Mouse (Mus musculus): ENCODE measurements around the gene Dhx35.

The Dhx35 gene

GRCm38 (mm10) chr2:158794494-158795004 is at the start of gene Dhx35:
Gene Dhx35 (plus strand): TSS chr2:158794807.
- DNase-seq, result peak; percentile 83 to 90

GRCm38 (mm10) chr2:158745049-158745482 is 49.5 kb upstream of the Dhx35 start:
- no peak for DNase-seq

- no peak for DNase-seq
These were observed 48.4 kb upstream of the Dhx35 start for GRCm38 (mm10) chr2:158746164-158746563.

- DNase-seq, result no peak
These were observed 45.2 kb upstream of the Dhx35 start for GRCm38 (mm10) chr2:158749366-158749765.

GRCm38 (mm10) chr2:158760231-158760630 is 34.4 kb upstream of the Dhx35 start:
- DNase-seq, result no peak

- DNase-seq, result no peak
These were observed 32.3 kb upstream of the Dhx35 start for GRCm38 (mm10) chr2:158762339-158762738.

- DNase-seq, result peak; percentile 92 to 96
These were observed 26.8 kb upstream of the Dhx35 start, which contains the start of gene Fam83d for GRCm38 (mm10) chr2:158767742-158768339. Gene Fam83d (plus strand): TSS chr2:158768093.

- peak; percentile 50 to 51 for DNase-seq
These were observed 26.3 kb upstream of the Dhx35 start for GRCm38 (mm10) chr2:158768350-158768749.

- DNase-seq, result no peak
These were observed 25.8 kb upstream of the Dhx35 start for GRCm38 (mm10) chr2:158768771-158769170.

- no peak for DNase-seq
These were observed 24.4 kb upstream of the Dhx35 start for GRCm38 (mm10) chr2:158770126-158770757.

GRCm38 (mm10) chr2:158771066-158771763 is 23.4 kb upstream of the Dhx35 start:
- DNase-seq, result no peak

GRCm38 (mm10) chr2:158772808-158773207 is 21.8 kb upstream of the Dhx35 start:
- no peak for DNase-seq

GRCm38 (mm10) chr2:158774886-158775285 is 19.7 kb upstream of the Dhx35 start:
- DNase-seq, result no peak

- DNase-seq, result no peak
These were observed 17.9 kb upstream of the Dhx35 start for GRCm38 (mm10) chr2:158776716-158777115.

GRCm38 (mm10) chr2:158777490-158777889 is 17.1 kb upstream of the Dhx35 start:
- no peak for DNase-seq

GRCm38 (mm10) chr2:158778349-158778748 is 16.3 kb upstream of the Dhx35 start:
- no peak for DNase-seq

- DNase-seq, result no peak
These were observed 13.5 kb upstream of the Dhx35 start for GRCm38 (mm10) chr2:158781126-158781525.

GRCm38 (mm10) chr2:158786927-158787795 is 7.4 kb upstream of the Dhx35 start:
- DNase-seq, result no peak

GRCm38 (mm10) chr2:158795043-158795442 is 436 bp downstream of the Dhx35 start:
- peak in 1 of 2 experiments; percentile 34 for DNase-seq

GRCm38 (mm10) chr2:158795875-158796274 is 1.3 kb downstream of the Dhx35 start:
- no peak for DNase-seq

GRCm38 (mm10) chr2:158799328-158799727 is 4.7 kb downstream of the Dhx35 start:
- DNase-seq, result no peak

GRCm38 (mm10) chr2:158800788-158801187 is 6.2 kb downstream of the Dhx35 start:
- DNase-seq, result no peak

GRCm38 (mm10) chr2:158803575-158803974 is 9.0 kb downstream of the Dhx35 start:
- no peak for DNase-seq
